In genomic region chr9:39127326-39127725, GRCm38 (mm10) we compare ENCODE assay signal across 39 mouse cellular contexts. TPM values are rescaled to one million over a fixed set of nuclear protein-coding genes. Genes with fewer than 3 reads are reported as not detected.
"Had no signal": no experiment of that assay in that cellular context is flagged by ENCODE, and none has a peak within 500 bp of the region (broad histone marks: within the 10 kb centered on the region; RNA-seq: fewer than 3 reads in every experiment).

No protein-coding gene starts in this region.

- H3K4me2 ChIP-seq: limb, embryonic 12.5 days; limb, embryonic 13.5 days; limb, embryonic 15.5 days; liver, embryonic 11.5 days; liver, embryonic 12.5 days; liver, embryonic 13.5 days; liver, embryonic 15.5 days; lung, embryonic 14.5 days; lung, embryonic 15.5 days; midbrain, embryonic 11.5 days; midbrain, embryonic 12.5 days; midbrain, embryonic 13.5 days; midbrain, embryonic 15.5 days; neural tube, embryonic 12.5 days; neural tube, embryonic 13.5 days had no signal

- H3K4me3 ChIP-seq: limb, embryonic 10.5 days; limb, embryonic 12.5 days; limb, embryonic 13.5 days; limb, embryonic 15.5 days; liver, embryonic 12.5 days; liver, embryonic 13.5 days; liver, embryonic 15.5 days; lung, embryonic 15.5 days; megakaryocyte, embryonic 14.5 days; midbrain, embryonic 10.5 days; midbrain, embryonic 12.5 days; midbrain, embryonic 13.5 days; midbrain, embryonic 15.5 days; myocyte; neural tube, embryonic 12.5 days; neural tube, embryonic 13.5 days had no signal

- H3K36me3 ChIP-seq: limb, embryonic 10.5 days; limb, embryonic 12.5 days; limb, embryonic 13.5 days; limb, embryonic 15.5 days; liver, embryonic 12.5 days; liver, embryonic 13.5 days; liver, embryonic 15.5 days; lung, embryonic 15.5 days; midbrain, embryonic 10.5 days; midbrain, embryonic 12.5 days; midbrain, embryonic 13.5 days; midbrain, embryonic 15.5 days; neural tube, embryonic 12.5 days; neural tube, embryonic 13.5 days had no signal

- H3K9ac ChIP-seq: limb, embryonic 12.5 days; limb, embryonic 13.5 days; limb, embryonic 15.5 days; liver, embryonic 12.5 days; liver, embryonic 13.5 days; liver, embryonic 14.5 days; liver, embryonic 15.5 days; liver, postnatal 0 days; lung, embryonic 14.5 days; lung, embryonic 15.5 days; midbrain, embryonic 12.5 days; midbrain, embryonic 13.5 days; midbrain, embryonic 15.5 days; neural tube, embryonic 12.5 days; neural tube, embryonic 13.5 days had no signal

- H3K4me1 ChIP-seq: limb, embryonic 10.5 days; limb, embryonic 12.5 days; limb, embryonic 13.5 days; limb, embryonic 15.5 days; liver, embryonic 12.5 days; liver, embryonic 13.5 days; liver, embryonic 15.5 days; lung, embryonic 15.5 days; megakaryocyte, embryonic 14.5 days; midbrain, embryonic 10.5 days; midbrain, embryonic 12.5 days; midbrain, embryonic 13.5 days; midbrain, embryonic 15.5 days; neural tube, embryonic 12.5 days; neural tube, embryonic 13.5 days had no signal

- ATAC-seq: liver, embryonic 12.5 days; liver, postnatal 0 days; lung, postnatal 0 days; midbrain, embryonic 13.5 days; midbrain, embryonic 15.5 days had no signal

- H3K27me3 ChIP-seq: limb, embryonic 12.5 days; limb, embryonic 13.5 days; limb, embryonic 15.5 days; liver, embryonic 12.5 days; liver, embryonic 13.5 days; liver, embryonic 15.5 days; lung, embryonic 15.5 days; megakaryocyte, embryonic 14.5 days; midbrain, embryonic 12.5 days; midbrain, embryonic 13.5 days; midbrain, embryonic 15.5 days; neural tube, embryonic 12.5 days; neural tube, embryonic 13.5 days had no signal

- H3K9me3 ChIP-seq: limb, embryonic 10.5 days; limb, embryonic 12.5 days; limb, embryonic 13.5 days; limb, embryonic 15.5 days; liver, embryonic 12.5 days; liver, embryonic 13.5 days; liver, embryonic 15.5 days; lung, embryonic 15.5 days; megakaryocyte, embryonic 14.5 days; midbrain, embryonic 10.5 days; midbrain, embryonic 12.5 days; midbrain, embryonic 13.5 days; midbrain, embryonic 15.5 days; neural tube, embryonic 12.5 days; neural tube, embryonic 13.5 days had no signal

- DNase-seq: left cerebral cortex, postnatal 4 days; liver; liver, embryonic 13.5 days; liver, postnatal 0 days; lung, adult 18-20 months; lung, adult 2 months; lung, embryonic 14.5 days; lung, postnatal 10 days; lung, postnatal 14 days; lung, postnatal 36 days; lung, postnatal 4 days; midbrain, embryonic 14.5 days had no signal

- H3K27ac ChIP-seq: limb, embryonic 10.5 days; limb, embryonic 12.5 days; limb, embryonic 13.5 days; limb, embryonic 15.5 days; liver, embryonic 12.5 days; liver, embryonic 13.5 days; liver, embryonic 14.5 days; liver, embryonic 15.5 days; lung, embryonic 15.5 days; macrophage; midbrain, embryonic 10.5 days; midbrain, embryonic 12.5 days; midbrain, embryonic 13.5 days; midbrain, embryonic 15.5 days; neural tube, embryonic 12.5 days; neural tube, embryonic 13.5 days had no signal

RNA-seq across cellular contexts. Expression of gene Olfr27, which starts 0.6 kb away (rescaled TPM):
- polyA plus RNA-seq: limb, embryonic 10.5 days; limb, embryonic 11.5 days; limb, embryonic 12.5 days; limb, embryonic 13.5 days; limb, embryonic 14.5 days; limb, embryonic 15.5 days; liver, adult 2 months; liver, embryonic 11.5 days; liver, embryonic 12.5 days; liver, embryonic 13.5 days; liver, embryonic 14.5 days; liver, embryonic 15.5 days; liver, embryonic 16.5 days; liver, postnatal 0 days; lung, adult 2 months; lung, embryonic 14.5 days; lung, embryonic 15.5 days; lung, embryonic 16.5 days; lung, postnatal 0 days; macrophage; midbrain, embryonic 10.5 days; midbrain, embryonic 11.5 days; midbrain, embryonic 12.5 days; midbrain, embryonic 13.5 days; midbrain, embryonic 14.5 days; midbrain, embryonic 15.5 days; midbrain, postnatal 0 days; myocyte; neural tube, embryonic 11.5 days; neural tube, embryonic 12.5 days; neural tube, embryonic 13.5 days had no signal

RNA-seq across cellular contexts. Expression of gene Olfr943, which starts 38.8 kb away (rescaled TPM):
- polyA plus RNA-seq: limb, embryonic 10.5 days; limb, embryonic 11.5 days; limb, embryonic 12.5 days; limb, embryonic 13.5 days; limb, embryonic 14.5 days; limb, embryonic 15.5 days; liver, adult 2 months; liver, embryonic 11.5 days; liver, embryonic 12.5 days; liver, embryonic 13.5 days; liver, embryonic 14.5 days; liver, embryonic 15.5 days; liver, embryonic 16.5 days; liver, postnatal 0 days; lung, adult 2 months; lung, embryonic 14.5 days; lung, embryonic 15.5 days; lung, embryonic 16.5 days; lung, postnatal 0 days; macrophage; midbrain, embryonic 10.5 days; midbrain, embryonic 11.5 days; midbrain, embryonic 12.5 days; midbrain, embryonic 13.5 days; midbrain, embryonic 14.5 days; midbrain, embryonic 15.5 days; midbrain, postnatal 0 days; myocyte; neural tube, embryonic 11.5 days; neural tube, embryonic 12.5 days; neural tube, embryonic 13.5 days had no signal

RNA-seq across cellular contexts. Expression of gene Olfr938, which starts 48.6 kb away (rescaled TPM):
- polyA plus RNA-seq: limb, embryonic 10.5 days; limb, embryonic 11.5 days; limb, embryonic 12.5 days; limb, embryonic 13.5 days; limb, embryonic 14.5 days; limb, embryonic 15.5 days; liver, adult 2 months; liver, embryonic 11.5 days; liver, embryonic 12.5 days; liver, embryonic 13.5 days; liver, embryonic 14.5 days; liver, embryonic 15.5 days; liver, embryonic 16.5 days; liver, postnatal 0 days; lung, adult 2 months; lung, embryonic 14.5 days; lung, embryonic 15.5 days; lung, embryonic 16.5 days; lung, postnatal 0 days; macrophage; midbrain, embryonic 10.5 days; midbrain, embryonic 11.5 days; midbrain, embryonic 12.5 days; midbrain, embryonic 13.5 days; midbrain, embryonic 14.5 days; midbrain, embryonic 15.5 days; midbrain, postnatal 0 days; myocyte; neural tube, embryonic 11.5 days; neural tube, embryonic 12.5 days; neural tube, embryonic 13.5 days had no signal
